Mouse (Mus musculus) liver, embryonic 15.5 days (tissue): ENCODE measurements at regions not wholly inside any gene's neighbourhood (a gene's known extent, or its start where the extent isn't known, plus 50 kb on each side); places are given as distances from the start of the nearest gene placed in this dataset.

Source experiments
- ATAC-seq: fragments of 200-750 bp; cut with Nextera tagmentation; 2 replicates; pipeline ENCODE4 v1.8.0; 2017; ENCODE audit warnings: moderate number of reproducible peaks, mild to moderate bottlenecking, moderate library complexity; ENCODE audit not compliant: insufficient read depth
- H3K27ac ChIP-seq: fragments of 300-500 bp; sonication (generic); replicated peaks from 2 replicates; pipeline ENCODE4 v1.5.1; 2015; ENCODE audit warnings: mild to moderate bottlenecking, inconsistent platforms
- H3K27me3 ChIP-seq: fragments of 300-500 bp; sonication (generic); 2 replicates; pipeline ENCODE4 v1.6.1; 2015; ENCODE audit warnings: mild to moderate bottlenecking, inconsistent platforms
- H3K36me3 ChIP-seq: fragments of 300-500 bp; sonication (generic); replicated peaks from 2 replicates; pipeline ENCODE4 v1.6.1; 2015; ENCODE audit warnings: moderate library complexity, mild to moderate bottlenecking, inconsistent platforms
- H3K4me1 ChIP-seq: fragments of 300-500 bp; sonication (generic); replicated peaks from 2 replicates; pipeline ENCODE4 v1.6.1; 2015; ENCODE audit warnings: inconsistent platforms
- H3K4me2 ChIP-seq: fragments of 300-500 bp; sonication (generic); 2 replicates; pipeline ENCODE4 v1.6.1; 2015; ENCODE audit warnings: moderate library complexity, mild to moderate bottlenecking, inconsistent platforms
- H3K4me3 ChIP-seq: fragments of 300-500 bp; sonication (generic); replicated peaks from 2 replicates; pipeline ENCODE4 v1.5.1; 2015; ENCODE audit warnings: mild to moderate bottlenecking, inconsistent platforms
- H3K9ac ChIP-seq: fragments of 300-500 bp; sonication (generic); 2 replicates; pipeline ENCODE4 v1.6.1; 2015; ENCODE audit warnings: moderate library complexity, mild to moderate bottlenecking, inconsistent platforms
- H3K9me3 ChIP-seq: fragments of 300-500 bp; sonication (generic); replicated peaks from 2 replicates; pipeline ENCODE4 v1.6.1; 2016; ENCODE audit warnings: inconsistent platforms
- WGBS: fragments of 180-500 bp; shearing (Covaris S2); methylation state at CpG from one replicate; pipeline ENCODE4 v1.1.7; 2015; ENCODE audit warnings: mixed read lengths; ENCODE audit not compliant: insufficient replicate concordance; 5-methylcytosine and 5-hydroxymethylcytosine counted together

DNA sequence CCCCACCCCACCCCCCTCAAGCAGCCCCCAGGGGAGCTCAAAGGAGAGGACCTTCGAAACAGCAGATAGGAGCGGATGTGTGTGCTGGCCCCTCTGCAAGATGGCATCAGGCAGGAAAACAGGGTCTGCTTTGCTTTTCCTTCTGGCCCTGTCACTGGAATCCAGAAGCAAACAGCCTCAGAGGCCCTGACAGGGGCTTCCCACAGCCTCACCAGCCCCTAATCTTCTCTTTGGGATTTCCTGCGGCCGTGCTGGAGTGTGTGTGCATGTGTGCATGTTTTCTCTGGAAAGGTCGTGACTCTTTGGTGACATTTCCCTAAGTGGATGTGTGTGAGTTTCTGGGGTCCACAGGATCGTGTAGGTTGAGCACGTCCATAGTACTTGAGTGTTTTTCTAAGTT lies 71.1 kb upstream of the Irx6 start:
- ATAC-seq, result no peak
- no peak overlapping the region for H3K9ac ChIP-seq
- no peaks in the 10 kb centered on the region for H3K36me3 ChIP-seq
- H3K4me1 ChIP-seq, result no peaks in the 10 kb centered on the region
- H3K27ac ChIP-seq, result no peak overlapping the region
- H3K9me3 ChIP-seq, result no peaks in the 10 kb centered on the region
- 32% methylated on average over 7 of the region's 7 CpGs for WGBS
- no peaks in the 10 kb centered on the region for H3K27me3 ChIP-seq
- no peak overlapping the region for H3K4me3 ChIP-seq
- no peak overlapping the region for H3K4me2 ChIP-seq

DNA sequence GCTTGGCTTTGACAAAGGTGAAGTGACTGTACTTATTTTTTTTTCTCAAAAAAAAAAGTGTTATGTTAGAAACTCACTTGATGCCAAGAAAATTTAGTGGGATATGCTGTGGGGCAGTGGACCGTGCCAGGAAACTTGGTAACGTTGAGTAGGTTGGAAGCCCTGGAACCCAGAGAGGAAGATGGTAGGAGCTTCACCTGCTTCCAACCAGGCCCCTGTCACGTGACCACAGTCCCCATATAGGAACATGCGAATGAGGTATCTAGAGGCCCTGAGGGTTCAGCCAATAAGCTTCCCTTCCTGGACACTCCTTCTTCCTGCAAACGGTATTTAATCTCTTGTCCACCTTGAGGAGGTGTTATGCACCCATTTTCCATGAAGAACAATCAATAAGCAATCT lies 68.5 kb upstream of the Irx6 start:
- no peaks in the 10 kb centered on the region for H3K27me3 ChIP-seq
- no peak for ATAC-seq
- no peak overlapping the region for H3K4me2 ChIP-seq
- no peaks in the 10 kb centered on the region for H3K9me3 ChIP-seq
- no peak overlapping the region for H3K9ac ChIP-seq
- H3K4me3 ChIP-seq, result no peak overlapping the region
- H3K4me1 ChIP-seq, result no peaks in the 10 kb centered on the region
- no peak overlapping the region for H3K27ac ChIP-seq
- 67% methylated on average over 5 of the region's 5 CpGs for WGBS
- no peaks in the 10 kb centered on the region for H3K36me3 ChIP-seq

DNA sequence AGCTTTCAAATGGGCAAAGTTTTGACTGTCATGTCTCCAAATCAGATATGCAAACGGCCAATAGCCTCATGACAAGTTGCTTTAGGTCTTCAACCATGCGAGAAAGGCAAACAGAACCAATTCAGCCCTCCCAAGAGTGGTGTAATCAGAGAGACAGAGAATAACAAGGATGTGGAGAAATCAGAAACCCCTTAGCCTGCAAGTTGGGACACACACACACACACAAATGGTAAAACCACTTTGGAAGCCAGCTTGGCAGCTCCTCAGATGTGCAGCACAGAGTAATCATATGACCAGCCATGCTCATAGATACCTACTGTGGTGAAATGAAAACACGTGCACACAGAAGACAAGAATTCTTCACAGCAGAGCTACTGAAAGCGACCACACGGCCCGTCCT lies 66.5 kb upstream of the Irx6 start:
- 58% methylated on average over 6 of the region's 6 CpGs for WGBS
- no peak for ATAC-seq

DNA sequence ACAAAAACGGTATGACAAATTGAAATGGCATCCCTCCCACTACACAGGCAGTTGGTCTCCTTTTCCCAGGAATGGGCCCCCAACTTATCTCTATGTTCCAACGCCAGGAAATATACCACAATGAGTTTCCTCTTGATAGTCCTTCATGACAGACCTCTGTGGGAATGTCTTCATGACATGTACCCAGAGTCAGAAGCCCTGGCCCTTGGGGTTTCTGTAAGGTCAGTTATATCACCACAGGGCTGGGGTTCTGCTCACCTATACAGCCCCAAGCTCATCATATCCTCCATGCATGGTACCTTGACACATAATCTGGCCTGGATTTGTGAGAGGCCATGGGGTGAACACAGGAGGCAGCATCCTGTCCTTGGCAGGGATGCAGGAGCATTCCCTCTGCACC lies 64.2 kb upstream of the Irx6 start:
- Histone ChIP-seq H3K36me3 (no peaks in the 10 kb centered on the region), H3K9me3 (no peaks in the 10 kb centered on the region), H3K27me3 (no peaks in the 10 kb centered on the region), H3K27ac (no peak overlapping the region), H3K4me1 (no peaks in the 10 kb centered on the region), H3K4me3 (no peak overlapping the region), H3K9ac (no peak overlapping the region), H3K4me2 (no peak overlapping the region)
- ATAC-seq, result no peak
- 21% methylated on average over 2 of the region's 2 CpGs for WGBS

More for the DNA sequence above, 66.5 kb upstream of the Irx6 start:
- Histone ChIP-seq H3K9me3 (no peaks in the 10 kb centered on the region), H3K9ac (no peak overlapping the region), H3K4me3 (no peak overlapping the region), H3K27ac (no peak overlapping the region), H3K36me3 (no peaks in the 10 kb centered on the region), H3K4me2 (no peak overlapping the region), H3K4me1 (no peaks in the 10 kb centered on the region), H3K27me3 (no peaks in the 10 kb centered on the region)

DNA sequence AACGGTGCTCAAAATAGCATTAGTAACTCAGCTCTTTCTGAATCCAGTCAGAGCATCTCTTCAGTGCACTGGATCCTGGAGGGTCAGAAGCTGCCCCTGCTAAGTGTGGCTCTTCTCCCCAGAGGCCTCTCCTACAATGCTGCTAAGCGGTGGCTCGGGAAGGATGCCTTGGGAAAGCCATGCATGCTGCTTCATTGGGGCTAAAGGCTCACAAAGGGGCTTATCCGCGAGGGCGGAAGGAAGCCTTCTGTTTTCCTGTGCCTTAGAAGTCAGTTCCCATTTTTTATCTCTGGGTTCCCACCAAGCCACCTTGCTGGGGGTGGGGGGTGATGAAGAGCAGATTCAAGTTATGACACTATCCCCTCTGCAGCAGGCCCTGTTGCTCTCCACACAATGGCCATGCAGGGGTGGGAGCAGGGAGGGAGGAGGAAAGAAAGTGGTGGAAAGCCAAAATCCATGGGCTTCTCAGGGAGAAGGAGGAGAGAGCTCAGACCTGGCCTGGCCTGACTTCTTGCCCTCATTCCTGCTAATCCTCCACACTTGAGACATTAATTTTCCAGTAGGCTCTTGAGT lies 63.5 kb upstream of the Irx6 start:
- Histone ChIP-seq H3K4me3 (no peak overlapping the region), H3K27ac (no peak overlapping the region), H3K4me2 (no peak overlapping the region), H3K4me1 (no peaks in the 10 kb centered on the region), H3K27me3 (no peaks in the 10 kb centered on the region), H3K9ac (no peak overlapping the region), H3K36me3 (no peaks in the 10 kb centered on the region), H3K9me3 (no peaks in the 10 kb centered on the region)
- WGBS, result 18% methylated on average over 6 of the region's 6 CpGs
- no peak for ATAC-seq

DNA sequence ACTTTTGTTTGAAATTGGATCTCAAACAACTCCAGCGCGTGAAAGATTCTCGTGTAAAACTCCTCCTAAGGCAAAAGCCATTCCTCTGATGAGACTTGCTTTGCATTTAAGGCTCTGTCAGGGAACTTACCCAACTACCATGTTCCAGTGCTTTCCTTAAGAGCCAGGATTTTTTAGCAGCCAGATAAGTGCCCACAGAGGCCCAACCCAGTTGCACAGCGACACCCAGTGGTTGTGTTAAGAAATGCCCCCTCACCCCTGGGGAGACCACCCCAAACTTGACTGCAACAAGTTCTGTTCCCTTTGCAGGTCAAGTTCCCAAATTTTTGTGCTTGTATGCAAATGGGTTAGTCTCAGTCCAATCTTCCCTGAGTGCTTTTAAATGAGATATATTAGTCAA lies 60.6 kb upstream of the Irx6 start:
- H3K27me3 ChIP-seq, result no peaks in the 10 kb centered on the region
- no peak overlapping the region for H3K27ac ChIP-seq
- WGBS, result 37% methylated on average over 4 of the region's 4 CpGs
- H3K4me3 ChIP-seq, result no peak overlapping the region
- no peaks in the 10 kb centered on the region for H3K9me3 ChIP-seq
- no peak overlapping the region for H3K4me2 ChIP-seq
- no peak for ATAC-seq
- no peaks in the 10 kb centered on the region for H3K36me3 ChIP-seq
- H3K4me1 ChIP-seq, result no peaks in the 10 kb centered on the region
- no peak overlapping the region for H3K9ac ChIP-seq

DNA sequence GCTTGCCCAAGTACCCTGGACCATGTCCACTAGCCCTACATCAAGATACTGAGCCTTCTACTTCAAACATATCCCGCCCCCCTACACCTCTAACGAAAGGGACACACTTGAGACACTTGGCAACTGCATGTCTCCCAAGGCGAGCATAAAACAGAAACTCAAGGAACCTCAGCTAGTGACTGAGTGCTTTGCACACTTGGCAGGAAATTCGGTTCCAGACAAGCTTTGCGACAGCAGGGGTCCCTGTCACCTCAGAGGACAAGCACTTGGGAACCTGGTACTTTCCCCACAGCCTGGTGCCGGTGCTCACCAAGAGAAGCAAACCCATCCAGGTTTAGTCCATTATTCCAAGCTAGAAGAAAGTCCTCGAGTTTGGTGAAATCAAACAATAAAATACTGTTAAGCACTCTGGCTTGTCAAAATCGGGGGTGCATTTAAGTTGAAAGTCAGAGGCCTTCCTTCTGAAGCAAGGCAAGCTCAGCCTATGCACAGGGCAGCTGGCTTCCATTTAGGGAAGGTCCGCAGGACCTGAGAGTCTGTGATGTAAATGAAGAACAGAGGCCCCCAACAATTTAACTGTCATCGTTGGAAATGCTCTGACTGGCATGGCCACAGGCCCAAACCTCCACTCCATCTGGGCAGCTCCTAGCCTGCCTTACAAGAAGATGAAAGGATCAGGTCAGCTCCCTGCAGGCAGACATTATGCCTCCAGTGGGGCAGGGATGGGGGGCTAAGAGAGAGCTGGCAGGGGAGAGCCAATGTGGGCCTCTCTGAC lies 57.6 kb upstream of the Irx6 start:
- Histone ChIP-seq H3K36me3 (no peaks in the 10 kb centered on the region), H3K27me3 (no peaks in the 10 kb centered on the region), H3K4me1 (no peaks in the 10 kb centered on the region), H3K4me3 (no peak overlapping the region), H3K9me3 (no peaks in the 10 kb centered on the region), H3K4me2 (no peak overlapping the region), H3K9ac (no peak overlapping the region), H3K27ac (no peak overlapping the region)
- ATAC-seq, result no peak
- 42% methylated on average over 10 of the region's 10 CpGs for WGBS

DNA sequence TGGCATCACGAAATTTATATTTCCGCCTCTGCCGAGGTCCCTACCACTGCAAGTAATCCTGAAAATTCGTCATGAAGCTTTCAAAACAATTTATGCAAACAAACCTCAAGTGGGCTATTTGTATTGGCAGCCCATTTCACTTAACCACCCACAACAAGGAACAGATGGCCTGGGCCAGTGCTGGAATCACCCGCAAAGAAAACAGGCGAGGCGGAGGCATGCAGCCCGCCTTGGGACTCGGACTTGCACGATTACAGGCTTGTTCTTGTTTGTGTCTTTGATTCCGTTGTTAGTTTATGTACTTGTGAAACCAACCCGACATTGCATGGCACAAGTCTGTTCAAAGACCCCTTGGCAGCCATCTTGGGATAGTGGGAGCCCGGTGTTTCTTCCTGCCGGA lies 55.8 kb upstream of the Irx6 start:
- Histone ChIP-seq H3K9me3 (no peaks in the 10 kb centered on the region), H3K9ac (no peak overlapping the region), H3K36me3 (no peaks in the 10 kb centered on the region), H3K4me2 (no peak overlapping the region), H3K4me1 (no peaks in the 10 kb centered on the region), H3K27me3 (no peaks in the 10 kb centered on the region), H3K4me3 (no peak overlapping the region), H3K27ac (no peak overlapping the region)
- no peak for ATAC-seq
- WGBS, result 68% methylated on average over 14 of the region's 14 CpGs
